8 mouse cellular contexts compared by ENCODE assay signal in the genomic region with DNA sequence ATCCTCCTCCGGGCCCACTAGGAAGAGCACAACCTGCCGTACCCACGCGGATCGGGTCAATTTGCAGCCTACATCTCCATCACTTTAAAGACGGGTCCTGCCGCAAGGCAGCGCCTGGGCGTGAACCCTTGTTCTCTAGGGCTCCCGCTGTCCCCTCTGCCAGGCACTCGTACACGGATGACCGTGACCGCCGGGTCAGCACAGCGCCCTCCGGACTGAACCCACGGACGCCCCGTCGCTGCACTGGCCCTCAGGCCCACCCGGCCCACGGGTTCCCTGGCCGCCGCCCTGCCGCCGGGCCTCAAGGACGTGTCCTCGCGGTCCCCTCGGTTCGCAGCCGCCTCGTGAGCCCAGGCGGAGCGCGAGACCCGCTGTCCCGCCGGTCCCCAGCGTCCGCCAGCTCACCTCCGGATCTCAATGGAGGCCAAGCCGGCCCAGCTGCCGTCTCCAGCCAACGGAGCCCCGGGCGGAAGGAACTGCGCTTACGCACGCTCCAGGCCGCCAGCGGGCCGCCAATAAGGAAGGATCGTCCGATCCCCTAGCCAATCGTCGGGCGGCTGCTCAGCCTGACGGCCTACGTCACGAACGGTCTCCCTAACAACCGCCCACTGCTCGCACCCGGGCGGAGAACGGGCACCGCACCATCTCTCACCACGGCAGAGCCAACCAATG. TPM values are rescaled to one million over a fixed set of nuclear protein-coding genes. Genes with fewer than 3 reads are reported as not detected.
DNase-seq lines count a peak whose midpoint lies in the region; ATAC-seq and TF ChIP-seq lines count a peak whose summit lies in the region.

A gene (minus strand): TSS at position 531 of the 672 bp plus-strand sequence.

- peak within 1 kb of the TSS; percentile 89 for H3K27ac ChIP-seq in embryonic facial prominence, embryonic 13.5 days
- H3K27ac ChIP-seq in kidney, adult 2 months (ENCODE audit: insufficient read depth, low read depth, low read length) = peak within 1 kb of the TSS; percentile 67
- H3K27ac ChIP-seq in limb, embryonic 12.5 days = peak within 1 kb of the TSS; percentile 91
- peak within 1 kb of the TSS; percentile 98 for H3K27ac ChIP-seq in midbrain, embryonic 15.5 days
- H3K27ac ChIP-seq in spleen, adult 2 months (ENCODE audit: insufficient read depth, low read length) = peak within 1 kb of the TSS; percentile 95

- peak within 1 kb of the TSS; percentile 70 for H3K4me2 ChIP-seq in embryonic facial prominence, embryonic 13.5 days
- H3K4me2 ChIP-seq in limb, embryonic 12.5 days = peak within 1 kb of the TSS; percentile 68
- peak within 1 kb of the TSS; percentile 69 for H3K4me2 ChIP-seq in midbrain, embryonic 15.5 days

- WGBS in embryonic facial prominence, embryonic 13.5 days = under 1% methylated on average over 70 of the region's 70 CpGs
- WGBS in kidney, adult 2 months = under 1% methylated on average over 70 of the region's 70 CpGs
- under 1% methylated on average over 70 of the region's 70 CpGs for WGBS in limb, embryonic 12.5 days
- 0% methylated on average over 70 of the region's 70 CpGs for WGBS in midbrain, embryonic 15.5 days
- WGBS in spleen, adult 2 months = under 1% methylated on average over 69 of the region's 70 CpGs

- no peak for TF ChIP-seq POLR2A in kidney, adult 2 months (IDR thresholded peaks at IDR 0.05; ENCODE audit: low read depth, low read length)
- TF ChIP-seq POLR2A in spleen, adult 2 months (IDR thresholded peaks at IDR 0.05; ENCODE audit: low read depth, low read length) = peak; percentile 78

- H3K4me1 ChIP-seq in embryonic facial prominence, embryonic 13.5 days = peaks cover 35% of the 10 kb centered on the region
- H3K4me1 ChIP-seq in kidney, adult 2 months (ENCODE audit: control insufficient read depth, insufficient read depth, low read length) = peaks cover 4% of the 10 kb centered on the region; the same call in 1 of the 2 replicates
- peaks cover 30% of the 10 kb centered on the region for H3K4me1 ChIP-seq in limb, embryonic 12.5 days (replicated peaks)
- peaks cover 44% of the 10 kb centered on the region for H3K4me1 ChIP-seq in midbrain, embryonic 15.5 days
- peaks cover 8% of the 10 kb centered on the region; the same call in 1 of the 2 replicates for H3K4me1 ChIP-seq in spleen, adult 2 months (ENCODE audit: control insufficient read depth, insufficient read depth, insufficient read length)

- peak; percentile 97 for DNase-seq in 3134 (ENCODE audit: extremely low read depth, insufficient read length, low spot score)
- DNase-seq in adrenal gland, postnatal 36 days = peak; percentile 98
- peak; percentile 96 to 99 for DNase-seq in heart, adult 18-20 months
- peak; percentile 99 for DNase-seq in kidney, adult 2 months
- DNase-seq in spleen, adult 2 months (ENCODE audit: low read depth in 1 of 2, low spot score in 2 of 2) = peak; percentile 92 to 97

- H3K9me3 ChIP-seq in embryonic facial prominence, embryonic 13.5 days = no peaks in the 10 kb centered on the region
- H3K9me3 ChIP-seq in limb, embryonic 12.5 days = no peaks in the 10 kb centered on the region
- no peaks in the 10 kb centered on the region for H3K9me3 ChIP-seq in midbrain, embryonic 15.5 days

- peak within 1 kb of the TSS; percentile 72 for H3K4me3 ChIP-seq in embryonic facial prominence, embryonic 13.5 days
- H3K4me3 ChIP-seq in kidney, adult 2 months (ENCODE audit: insufficient read depth, low read depth, low read length) = peak within 1 kb of the TSS; percentile 77
- H3K4me3 ChIP-seq in limb, embryonic 12.5 days (replicated peaks) = peak within 1 kb of the TSS; percentile 99
- H3K4me3 ChIP-seq in midbrain, embryonic 15.5 days = peak within 1 kb of the TSS; percentile 76
- peak within 1 kb of the TSS; percentile 88 for H3K4me3 ChIP-seq in spleen, adult 2 months (ENCODE audit: extremely low read depth, insufficient read depth, insufficient read length)

- H3K9ac ChIP-seq in embryonic facial prominence, embryonic 13.5 days = peak within 1 kb of the TSS; percentile 94
- H3K9ac ChIP-seq in limb, embryonic 12.5 days (replicated peaks) = peak within 1 kb of the TSS; percentile 88
- peak within 1 kb of the TSS; percentile 96 for H3K9ac ChIP-seq in midbrain, embryonic 15.5 days

- peaks cover 6% of the 10 kb centered on the region for H3K36me3 ChIP-seq in embryonic facial prominence, embryonic 13.5 days
- no peaks in the 10 kb centered on the region for H3K36me3 ChIP-seq in kidney, adult 2 months (ENCODE audit: control insufficient read depth, insufficient read depth, low read length)
- peaks cover 14% of the 10 kb centered on the region for H3K36me3 ChIP-seq in limb, embryonic 12.5 days
- H3K36me3 ChIP-seq in midbrain, embryonic 15.5 days (replicated peaks) = peaks cover 6% of the 10 kb centered on the region; the same call in 1 of the 2 replicates
- H3K36me3 ChIP-seq in spleen, adult 2 months (ENCODE audit: control insufficient read depth, insufficient read depth, low read length) = peaks cover 4% of the 10 kb centered on the region

- peak; percentile 100 for ATAC-seq in embryonic facial prominence, embryonic 13.5 days (ENCODE audit: insufficient number of reproducible peaks, insufficient read depth, low FRiP score, low TSS enrichment, low read depth)
- peak; percentile 100 for ATAC-seq in limb, embryonic 12.5 days (ENCODE audit: insufficient number of reproducible peaks, insufficient read depth, low FRiP score, low TSS enrichment, low read depth)
- ATAC-seq in midbrain, embryonic 15.5 days (replicated peaks) = peak; percentile 100

- TF ChIP-seq CTCF in kidney, adult 2 months (conservative IDR thresholded peaks at IDR 0.05; ENCODE audit: insufficient read depth, insufficient read length, low read depth, low read length) = no peak
- no peak for TF ChIP-seq CTCF in spleen, adult 2 months (IDR thresholded peaks at IDR 0.05; ENCODE audit: extremely low read depth, insufficient read depth, insufficient read length, insufficient replicate concordance)

- no peaks in the 10 kb centered on the region for H3K27me3 ChIP-seq in embryonic facial prominence, embryonic 13.5 days
- no peaks in the 10 kb centered on the region for H3K27me3 ChIP-seq in kidney, adult 2 months (replicated peaks; ENCODE audit: control insufficient read depth, insufficient read depth, low read length)
- no peaks in the 10 kb centered on the region for H3K27me3 ChIP-seq in limb, embryonic 12.5 days
- no peaks in the 10 kb centered on the region for H3K27me3 ChIP-seq in midbrain, embryonic 15.5 days (replicated peaks)
- no peaks in the 10 kb centered on the region for H3K27me3 ChIP-seq in spleen, adult 2 months (ENCODE audit: control insufficient read depth, insufficient read depth, low read length)

RNA-seq across cellular contexts. Expression of the gene that starts here (rescaled TPM):
- total RNA-seq in adrenal gland, postnatal 36 days (2021) = 100 to 1,000 TPM; 136 to 162 TPM
- 70.4 and 73.7 TPM in 2 replicates for polyA plus RNA-seq in embryonic facial prominence, embryonic 13.5 days (2015; fragmentation: Nextera tagmentation; extraction: Ambion mirVana)
- 1 to 10 TPM; 9.1 to 9.2 TPM for total RNA-seq in heart, adult 18-20 months (2021)
- 18.7 and 33.7 TPM in 2 replicates for polyA plus RNA-seq in kidney, adult 2 months (2012; rRNA removed)
- 110 and 115 TPM in 2 replicates for polyA plus RNA-seq in limb, embryonic 12.5 days (2016; fragmentation: Nextera tagmentation; extraction: Ambion mirVana)
- polyA plus RNA-seq in midbrain, embryonic 15.5 days (2015; fragmentation: Nextera tagmentation; extraction: Ambion mirVana) = 184 and 196 TPM in 2 replicates
- polyA plus RNA-seq in spleen, adult 2 months (2012; rRNA removed) = 8.6 and 8.9 TPM in 2 replicates

Comparison
In these comparisons a context has a peak if more than half of its experiments do, and no peak if none do; other contexts are left out.
1. Peak in every context shown above with its lines: DNase-seq, ATAC-seq, H3K4me3 ChIP-seq and H3K27ac ChIP-seq.
2. RNA of the gene that starts here (total RNA-seq): 136 to 162 TPM in adrenal gland, postnatal 36 days; 9.1 to 9.2 TPM in heart, adult 18-20 months; every median in the first group is over 10 times any median in the second.